Mouse (Mus musculus) megakaryocyte, embryonic 14.5 days (primary cell): ENCODE measurements around the gene Itgad.

Source experiments
- FLI1 ChIP-seq: IDR thresholded peaks from 2 replicates; pipeline ENCODE4 v1.6.1; 2012; ENCODE audit warnings: low read length, inconsistent platforms, mixed read lengths
- GATA1 ChIP-seq: IDR thresholded peaks from 3 replicates; pipeline ENCODE4 v1.6.1; 2012; ENCODE audit warnings: mixed read lengths, low read length, inconsistent platforms, borderline replicate concordance

DNA sequence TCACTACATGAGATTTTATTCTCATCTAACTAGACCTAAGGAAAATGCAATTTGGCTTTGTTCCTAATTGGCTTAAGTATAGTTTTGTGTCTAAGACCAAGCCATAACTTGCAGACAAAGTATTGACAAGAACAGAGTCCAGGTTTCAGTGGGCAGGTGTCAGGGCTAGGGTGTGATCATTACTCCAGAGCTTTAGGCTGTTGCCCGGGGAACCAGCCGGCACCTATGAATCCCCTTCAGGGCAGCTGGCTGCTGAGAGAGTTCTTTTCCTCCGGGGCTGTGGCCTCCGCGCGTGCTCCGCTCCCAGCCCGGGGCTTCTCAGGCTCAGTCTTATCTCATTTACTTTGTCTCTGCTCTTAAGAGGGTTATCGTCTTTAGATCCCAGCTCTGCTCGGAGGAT, 748 bp downstream of the Itgad start:
- TF ChIP-seq GATA1 (no peak), FLI1 (no peak)
